Mouse (Mus musculus) testis, adult 2 months (tissue): ENCODE measurements around the gene Mapk8.

Source experiments
- CTCF ChIP-seq: fragments of 200-500 bp; IDR thresholded peaks from 2 replicates; pipeline ENCODE4 v1.5.1; 2012; ENCODE audit warnings: low read depth, mild to moderate bottlenecking, inconsistent platforms, low read length, moderate library complexity; ENCODE audit not compliant: control insufficient read depth, insufficient read depth, insufficient replicate concordance
- POLR2A ChIP-seq: fragments of 200-500 bp; IDR thresholded peaks from 2 replicates; pipeline ENCODE4 v1.6.1; 2012; ENCODE audit warnings: low read depth, mild to moderate bottlenecking, inconsistent platforms, low read length, moderate library complexity; ENCODE audit not compliant: control insufficient read depth

DNA sequence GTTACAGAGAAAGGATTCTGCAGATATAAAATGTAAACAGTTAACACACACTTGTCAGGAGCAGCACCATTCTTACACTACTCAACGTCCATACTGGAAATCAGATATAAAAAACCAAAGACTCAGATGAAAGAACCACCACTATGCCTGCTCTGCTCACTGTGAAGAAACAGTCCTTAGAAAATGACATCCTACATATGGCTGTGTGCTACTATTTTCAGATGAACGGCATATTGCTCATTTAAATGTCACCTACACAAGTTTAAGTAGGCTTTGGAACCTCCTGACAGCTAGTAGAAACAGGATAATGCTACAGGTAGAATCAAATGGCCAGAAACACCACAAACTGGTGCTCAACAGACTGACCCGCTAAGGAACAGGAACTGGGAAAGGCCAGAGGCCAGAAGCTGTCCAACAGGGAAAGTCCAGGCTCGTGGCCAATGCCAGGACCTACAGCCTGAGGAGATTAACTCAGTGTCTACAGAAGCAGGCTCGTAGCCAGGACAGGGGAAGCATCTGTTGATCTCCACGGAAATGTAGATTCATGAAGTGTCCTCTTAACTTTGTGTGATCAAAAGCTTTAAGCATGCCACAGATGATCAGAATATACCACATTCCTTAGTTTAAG is 66.0 kb downstream of the Mapk8 start:
- TF ChIP-seq CTCF (no peak), POLR2A (no peak)
